Mouse (Mus musculus) splenic B cell, adult 2 months (primary cell): ENCODE measurements around the gene Zfp977.
"Not testable (repeated sequence)": the region's sequence is repeated elsewhere in the genome, so short reads cannot be mapped to it uniquely, and the experiment has no call there.

Experiments used
- DNase-seq: peaks from one replicate; pipeline ENCODE4 v3.0.0-alpha.2; 2011; ENCODE audit warnings: low read depth, low spot score
- H3K27me3 ChIP-seq: 2 replicates; pipeline ENCODE4 v1.6.1; 2012; ENCODE audit warnings: mild to moderate bottlenecking, low read length, moderate library complexity, mixed read lengths; ENCODE audit not compliant: control insufficient read depth, poor library complexity, insufficient read depth, severe bottlenecking
- H3K36me3 ChIP-seq: 2 replicates; pipeline ENCODE4 v1.6.1; 2012; ENCODE audit warnings: mild to moderate bottlenecking, low read length, moderate library complexity, mixed read lengths; ENCODE audit not compliant: control insufficient read depth, poor library complexity, insufficient read depth, severe bottlenecking

Zfp977 gene

DNA sequence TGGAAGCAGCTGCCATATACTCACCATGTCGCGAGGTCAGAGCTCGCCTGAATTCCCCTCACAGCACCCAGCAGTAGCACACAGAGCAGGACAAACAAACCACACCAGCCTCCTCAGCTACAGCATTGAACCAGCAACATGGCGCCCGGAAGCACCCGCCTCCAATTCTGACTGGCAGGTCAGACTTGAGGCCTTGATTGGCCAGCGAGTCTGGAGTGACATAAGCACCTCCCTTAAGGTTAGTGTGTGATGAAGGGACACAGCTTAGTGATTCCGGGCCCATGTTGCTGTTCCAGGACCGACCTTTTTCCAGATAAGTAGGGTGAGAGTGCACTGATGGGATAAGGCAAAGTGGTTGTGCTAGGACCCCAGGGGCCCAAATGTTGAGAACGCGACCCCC lies at the start of gene Zfp977:
Gene Zfp977 (minus strand): TSS at position 135 of the 400 bp plus-strand sequence.
- not testable (repeated sequence) for H3K36me3 ChIP-seq, H3K27me3 ChIP-seq, DNase-seq

DNA sequence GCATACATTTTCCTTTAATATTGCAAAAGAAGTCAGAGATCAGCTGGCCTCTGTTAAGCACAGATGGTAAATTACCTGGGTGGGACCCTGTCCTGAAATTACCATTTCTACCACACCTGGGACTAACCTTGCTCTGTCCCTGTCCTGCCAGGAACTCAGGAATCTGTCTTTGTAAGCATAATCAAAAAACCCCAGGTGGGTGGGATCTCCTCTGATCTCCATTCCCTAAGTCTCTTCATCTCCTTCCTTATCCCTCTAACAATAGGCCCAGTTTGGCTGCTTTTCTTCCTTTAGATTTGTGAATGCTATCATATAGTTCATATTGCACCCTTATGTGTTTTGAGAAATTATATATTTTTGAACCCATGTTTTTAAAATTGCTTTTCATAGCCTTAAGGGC lies 38.7 kb upstream of the Zfp977 start:
- not testable (repeated sequence) for H3K27me3 ChIP-seq, DNase-seq, H3K36me3 ChIP-seq

DNA sequence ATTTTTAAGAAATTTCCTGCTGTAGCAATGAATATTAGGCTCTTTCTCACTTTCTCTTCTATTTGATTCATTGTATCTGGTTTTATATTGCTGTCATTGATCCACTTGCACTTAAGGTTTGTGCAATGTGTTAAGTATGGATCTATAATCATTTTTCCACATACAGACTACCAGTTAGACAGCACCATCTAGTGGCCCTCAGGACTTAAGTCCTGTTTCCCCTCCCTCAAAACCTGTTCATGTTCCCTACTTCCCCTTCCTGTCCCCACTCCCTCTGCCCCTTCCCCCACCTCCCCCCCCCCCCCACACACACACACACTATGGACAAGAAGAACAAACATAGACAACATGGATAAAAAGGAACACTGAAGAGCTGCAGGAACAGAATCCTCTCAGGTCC lies 3.3 kb upstream of the Zfp977 start:
- not testable (repeated sequence) for H3K36me3 ChIP-seq, H3K27me3 ChIP-seq
- peak; percentile 0 for DNase-seq

DNA sequence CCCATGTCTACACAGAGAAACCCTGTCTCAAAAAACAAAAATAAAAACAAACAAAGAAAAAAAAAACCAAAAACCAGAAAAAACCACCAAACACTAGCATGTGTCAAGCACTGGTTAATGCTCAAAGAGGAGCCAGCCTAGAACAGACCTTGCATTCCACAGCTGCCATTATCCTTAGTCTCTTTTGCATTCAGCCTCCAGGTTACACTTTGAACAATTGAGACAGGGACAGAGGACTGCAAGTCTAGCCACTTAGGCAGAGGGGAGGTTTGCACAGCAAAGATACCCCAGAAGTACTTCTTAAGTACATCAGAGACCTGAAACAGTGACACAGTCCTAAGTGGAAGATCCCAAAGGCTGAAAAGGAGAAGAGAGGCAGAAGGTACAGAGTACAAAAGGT lies 1.0 kb downstream of the Zfp977 start:
- not testable (repeated sequence) for DNase-seq, H3K36me3 ChIP-seq, H3K27me3 ChIP-seq

DNA sequence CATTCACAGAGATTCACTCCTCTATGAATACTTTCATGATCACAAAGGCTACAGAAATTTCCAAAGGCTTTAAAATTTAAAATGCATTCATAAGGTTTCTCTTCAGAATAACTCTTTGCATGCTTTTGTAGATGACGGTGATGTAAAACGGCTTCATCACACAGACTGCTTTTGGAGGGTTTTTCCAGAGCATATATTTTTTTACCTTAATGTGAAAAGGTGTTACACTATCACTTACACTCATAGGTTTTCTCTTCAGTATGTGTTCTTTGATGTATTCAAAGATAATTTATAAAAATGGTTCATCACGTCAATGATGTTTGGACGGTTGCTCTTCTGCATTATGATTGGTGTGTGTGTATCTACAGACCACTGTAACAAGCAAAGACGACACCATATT lies 13.9 kb downstream of the Zfp977 start, which contains the start of gene Gm21028:
Gene Gm21028 (minus strand): TSS at position 101 of the 400 bp plus-strand sequence.
- DNase-seq, result no peak
- no peaks in the 10 kb centered on the region for H3K36me3 ChIP-seq
- H3K27me3 ChIP-seq, result no peaks in the 10 kb centered on the region

DNA sequence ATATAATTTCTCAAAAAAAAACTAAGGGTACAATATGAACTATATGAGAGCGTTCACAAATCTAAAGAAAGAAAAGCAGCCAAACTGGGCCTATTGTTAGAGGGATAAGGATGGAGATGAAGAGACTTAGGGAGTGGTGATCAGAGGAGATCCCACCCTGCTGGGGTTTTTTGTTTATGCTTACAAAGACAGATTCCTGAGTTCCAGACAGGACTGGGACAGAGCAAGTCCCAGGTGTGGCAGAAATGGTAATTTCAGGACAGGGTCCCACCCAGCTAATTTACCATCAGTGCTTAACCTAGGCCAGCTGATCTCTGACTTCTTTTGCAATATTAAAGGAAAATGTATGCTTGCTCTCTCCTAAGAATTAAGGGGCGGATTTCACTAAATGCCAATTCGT lies 40.6 kb downstream of the Zfp977 start:
- Histone ChIP-seq H3K27me3 (no peaks in the 10 kb centered on the region), H3K36me3 (no peaks in the 10 kb centered on the region)
- no peak for DNase-seq
